Mouse (Mus musculus): Measurements from ENCODE around the gene St3gal4. TPM values are rescaled to one million over a fixed set of nuclear protein-coding genes. Genes with fewer than 3 reads are reported as not detected.

St3gal4 gene
- total and polyA plus RNA-seq, 3 experiments: 54.2 to 56.3 TPM; not detected in 1

GRCm38 (mm10) chr9:35105884-35106880 is 12.9 kb downstream of the St3gal4 start:
- Histone ChIP-seq H3K79me2 (ENCODE audit: control insufficient read depth, insufficient read depth, low read length, poor library complexity) (peaks cover 41% of the 10 kb centered on the region), H3K9me3 (replicated peaks; ENCODE audit: insufficient read depth, low read length) (no peaks in the 10 kb centered on the region), H3K9ac (ENCODE audit: control insufficient read depth, low read depth, low read length, poor library complexity, severe bottlenecking) (no peak overlapping the region; the same call in 1 of the 2 replicates), H3K36me3 (ENCODE audit: control insufficient read depth in 1 of 2, insufficient read depth in 2 of 2, low read length in 2 of 2) (peaks cover 0 to 8% of the 10 kb centered on the region in 2 experiments; a peak in 3 of 4 replicates), H3K4me1 (ENCODE audit: control insufficient read depth in 1 of 2, insufficient read depth in 2 of 2, low read length in 2 of 2) (peaks cover 12 to 20% of the 10 kb centered on the region in 2 experiments), H3K27ac (ENCODE audit: control insufficient read depth, low read depth, low read length) (peak overlapping the region; percentile 21; the same call in 1 of the 2 replicates), H3K4me3 (ENCODE audit: control insufficient read depth in 1 of 2, insufficient read depth in 1 of 2, low read depth in 2 of 2, low read length in 2 of 2) (no peak overlapping the region), H3K27me3 (ENCODE audit: control insufficient read depth in 1 of 2, insufficient read depth in 2 of 2, low read length in 2 of 2) (no peaks in the 10 kb centered on the region)
- DNase-seq (ENCODE audit: low read depth, low spot score): peak; percentile 77
- TF ChIP-seq MAX (IDR thresholded peaks at IDR 0.05; ENCODE audit: low read length): no peak
- peak; percentile 8 to 67; a peak in 3 of 4 replicates for TF ChIP-seq EP300 (IDR thresholded peaks at IDR 0.05; ENCODE audit: low read depth in 1 of 2, low read length in 2 of 2)
- TF ChIP-seq USF2 (IDR thresholded peaks at IDR 0.05; ENCODE audit: borderline replicate concordance in 1 of 2, insufficient read depth in 1 of 2, low read depth in 1 of 2, low read length in 2 of 2): no peak
- TF ChIP-seq HCFC1 (IDR thresholded peaks at IDR 0.05; ENCODE audit: low read depth, low read length): peak; percentile 24; the same call in 1 of the 2 replicates
- TF ChIP-seq ETS1 (IDR thresholded peaks at IDR 0.05; ENCODE audit: low read depth, low read length): peak; percentile 56; the same call in 1 of the 2 replicates
- TF ChIP-seq RCOR1 (IDR thresholded peaks at IDR 0.05; ENCODE audit: low read depth, low read length): no peak
- no peak for TF ChIP-seq ZNF384 (IDR thresholded peaks at IDR 0.05; ENCODE audit: low read depth, low read length)
- TF ChIP-seq MAFK (IDR thresholded peaks at IDR 0.05; ENCODE audit: borderline replicate concordance, low read depth, low read length): no peak
- TF ChIP-seq ZC3H11A (IDR thresholded peaks at IDR 0.05; ENCODE audit: low read depth, low read length): no peak
- TF ChIP-seq TBP (IDR thresholded peaks at IDR 0.05; ENCODE audit: low read depth, low read length): no peak
- no peak for TF ChIP-seq UBTF (IDR thresholded peaks at IDR 0.05; ENCODE audit: borderline replicate concordance, insufficient read depth, low read depth, low read length)
- TF ChIP-seq MYC (IDR thresholded peaks at IDR 0.05; ENCODE audit: low read depth, low read length): no peak
- TF ChIP-seq CHD2 (IDR thresholded peaks at IDR 0.05; ENCODE audit: low read length): no peak
- TF ChIP-seq RAD21 (IDR thresholded peaks at IDR 0.05; ENCODE audit: low read depth, low read length): no peak
- no peak for TF ChIP-seq ZMIZ1 (IDR thresholded peaks at IDR 0.05; ENCODE audit: low read depth, low read length)
- TF ChIP-seq ELF1 (IDR thresholded peaks at IDR 0.05; ENCODE audit: low read depth, low read length): no peak
- peak; percentile 28; the same call in 1 of the 2 replicates for TF ChIP-seq SIN3A (IDR thresholded peaks at IDR 0.05; ENCODE audit: low read length)
- no peak for TF ChIP-seq E2F4 (IDR thresholded peaks at IDR 0.05; ENCODE audit: borderline replicate concordance, low read depth, low read length)
- TF ChIP-seq POLR2AphosphoS5 (IDR thresholded peaks at IDR 0.05; ENCODE audit: borderline replicate concordance, low read depth, low read length): no peak
- TF ChIP-seq CHD1 (IDR thresholded peaks at IDR 0.05; ENCODE audit: low read depth, low read length): no peak
- peak; percentile 76; the same call in 1 of the 2 replicates for TF ChIP-seq TCF12 (IDR thresholded peaks at IDR 0.05; ENCODE audit: low read depth, low read length)
- peak; percentile 56 for TF ChIP-seq GATA1 (IDR thresholded peaks at IDR 0.05; ENCODE audit: low read depth, low read length)
- no peak for TF ChIP-seq USF1 (IDR thresholded peaks at IDR 0.05; ENCODE audit: low read depth, low read length)
- no peak for TF ChIP-seq MYB (IDR thresholded peaks at IDR 0.05; ENCODE audit: low read depth, low read length)
- peak; percentile 55; the same call in 1 of the 2 replicates for TF ChIP-seq MXI1 (IDR thresholded peaks at IDR 0.05; ENCODE audit: low read depth, low read length)
- peak; percentile 38; the same call in 1 of the 2 replicates for TF ChIP-seq TAL1 (IDR thresholded peaks at IDR 0.05; ENCODE audit: low read length)
- TF ChIP-seq POLR2A (IDR thresholded peaks at IDR 0.05; ENCODE audit: control insufficient read depth in 1 of 2, insufficient read depth in 1 of 2, low read depth in 1 of 2, low read length in 2 of 2, poor library complexity in 1 of 2): no peak; a peak in 1 of 4 replicates
- TF ChIP-seq NRF1 (IDR thresholded peaks at IDR 0.05; ENCODE audit: insufficient read depth, low read depth, low read length, poor library complexity, severe bottlenecking): no peak
- no peak for TF ChIP-seq ZKSCAN1 (IDR thresholded peaks at IDR 0.05; ENCODE audit: low read depth, low read length)
- no peak for TF ChIP-seq JUND (IDR thresholded peaks at IDR 0.05; ENCODE audit: low read depth, low read length)
- no peak for TF ChIP-seq SMC3 (IDR thresholded peaks at IDR 0.05; ENCODE audit: low read depth, low read length)
- no peak for TF ChIP-seq GABPA (IDR thresholded peaks at IDR 0.05; ENCODE audit: low read depth, low read length)
- TF ChIP-seq NELFE (IDR thresholded peaks at IDR 0.05; ENCODE audit: low read depth, low read length): no peak
- no peak for TF ChIP-seq KAT2A (conservative IDR thresholded peaks at IDR 0.05; ENCODE audit: low read depth, low read length)
- no peak for TF ChIP-seq BHLHE40 (IDR thresholded peaks at IDR 0.05; ENCODE audit: borderline replicate concordance, low read depth, low read length)

All from MEL (cell line).